Mouse (Mus musculus) olfactory bulb, adult 2 months (tissue): ENCODE results near the gene Tecpr1.

Experiments
- CTCF ChIP-seq: fragments of 200-500 bp; IDR thresholded peaks from 2 replicates; pipeline ENCODE4 v1.5.1; 2012; ENCODE audit warnings: low read depth, mild to moderate bottlenecking, low read length, moderate library complexity; ENCODE audit not compliant: insufficient read depth
- POLR2A ChIP-seq: fragments of 200-500 bp; IDR thresholded peaks from 2 replicates; pipeline ENCODE4 v1.6.1; 2012; ENCODE audit warnings: mild to moderate bottlenecking, low read depth, low read length, moderate library complexity; ENCODE audit not compliant: insufficient read depth

DNA sequence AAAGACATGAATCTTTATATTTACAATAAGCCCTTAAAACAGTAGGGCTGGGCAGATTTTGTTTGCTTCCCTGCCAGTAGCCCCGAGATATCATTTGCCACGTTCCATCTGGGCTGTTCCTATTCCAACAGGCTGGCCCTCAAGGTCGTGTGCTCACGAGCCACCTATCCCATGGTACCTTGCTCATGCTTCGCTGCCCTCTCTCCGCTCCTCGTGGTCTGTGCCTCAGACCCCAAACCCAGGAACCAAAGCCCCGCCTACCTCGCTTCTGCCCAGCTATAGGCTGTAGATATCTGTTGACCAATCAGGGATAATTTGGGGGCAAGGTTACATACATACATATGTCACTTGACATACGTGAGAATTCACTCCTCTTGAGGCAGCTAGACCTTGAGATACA lies 23.9 kb upstream of the Tecpr1 start:
- TF ChIP-seq CTCF (no peak), POLR2A (no peak)
